Comparison of ENCODE assay signal across 8 mouse cellular contexts in genomic region chr8:71725122-71725924, GRCm38 (mm10). TPM values are rescaled to one million over a fixed set of nuclear protein-coding genes. Genes with fewer than 3 reads are reported as not detected.
DNase-seq lines count a peak whose midpoint lies in the region; ATAC-seq and TF ChIP-seq lines count a peak whose summit lies in the region.

TSS of gene Fcho1 (minus strand) at chr8:71725716.

- DNase-seq in heart, adult 11 months = peak; percentile 96
- no peak for DNase-seq in heart, postnatal 25 days (ENCODE audit: low spot score)
- DNase-seq in embryo, embryonic 11.5 days (ENCODE audit: low read depth, low spot score) = peak; percentile 71
- DNase-seq in heart, adult 2 months = peak; percentile 68 to 81
- peak; percentile 67 to 70 for DNase-seq in kidney, adult 8-10 months
- peak; percentile 74 to 83 for DNase-seq in spleen, adult 2 months (ENCODE audit: low read depth in 1 of 2, low spot score in 2 of 2)

- no peak for TF ChIP-seq POLR2A in heart, adult 2 months (IDR thresholded peaks at IDR 0.05; ENCODE audit: insufficient read depth, low read depth, low read length)
- no peak for TF ChIP-seq POLR2A in spleen, adult 2 months (IDR thresholded peaks at IDR 0.05; ENCODE audit: low read depth, low read length)

- 3% methylated on average over 54 of the region's 54 CpGs for WGBS in heart, adult 2 months
- WGBS in limb, embryonic 12.5 days = under 1% methylated on average over 54 of the region's 54 CpGs
- WGBS in midbrain, embryonic 13.5 days = under 1% methylated on average over 44 of the region's 54 CpGs
- under 1% methylated on average over 45 of the region's 54 CpGs for WGBS in spleen, adult 2 months

- H3K36me3 ChIP-seq in heart, adult 2 months (ENCODE audit: control insufficient read depth, insufficient read depth, low read length) = no peaks in the 10 kb centered on the region
- H3K36me3 ChIP-seq in limb, embryonic 12.5 days = no peaks in the 10 kb centered on the region
- no peaks in the 10 kb centered on the region for H3K36me3 ChIP-seq in midbrain, embryonic 13.5 days
- H3K36me3 ChIP-seq in spleen, adult 2 months (ENCODE audit: control insufficient read depth, insufficient read depth, low read length) = 0 out of 2 replicates have a peak, but pooled peaks cover 2% of the 10 kb centered on the region

- intact Hi-C loops in heart, postnatal 25 days (cut with DNase I) = no loop called here
- intact Hi-C loops in heart, adult 2 months (cut with DNase I) = no loop called here

- no peak within 1 kb of the TSS for H3K9ac ChIP-seq in heart, adult 2 months (ENCODE audit: low read depth, low read length)
- H3K9ac ChIP-seq in limb, embryonic 12.5 days (replicated peaks) = peak within 1 kb of the TSS; percentile 60
- peak within 1 kb of the TSS; percentile 92 for H3K9ac ChIP-seq in midbrain, embryonic 13.5 days (replicated peaks)

- ATAC-seq in limb, embryonic 12.5 days (ENCODE audit: insufficient number of reproducible peaks, insufficient read depth, low FRiP score, low TSS enrichment, low read depth) = peak; percentile 49; the same call in 1 of the 2 replicates
- peak; percentile 82 for ATAC-seq in midbrain, embryonic 13.5 days

- no peaks in the 10 kb centered on the region for H3K9me3 ChIP-seq in limb, embryonic 12.5 days
- H3K9me3 ChIP-seq in midbrain, embryonic 13.5 days = no peaks in the 10 kb centered on the region

- peak within 1 kb of the TSS; percentile 83 for H3K4me2 ChIP-seq in limb, embryonic 12.5 days
- peak within 1 kb of the TSS; percentile 81 for H3K4me2 ChIP-seq in midbrain, embryonic 13.5 days (replicated peaks)

- no peaks in the 10 kb centered on the region for H3K27me3 ChIP-seq in heart, adult 2 months (ENCODE audit: control insufficient read depth, insufficient read depth, low read length)
- H3K27me3 ChIP-seq in limb, embryonic 12.5 days = peaks cover 74% of the 10 kb centered on the region
- H3K27me3 ChIP-seq in midbrain, embryonic 13.5 days = no peaks in the 10 kb centered on the region; the same call in 1 of the 2 replicates
- H3K27me3 ChIP-seq in spleen, adult 2 months (ENCODE audit: control insufficient read depth, insufficient read depth, low read length) = no peaks in the 10 kb centered on the region

- H3K27ac ChIP-seq in heart, adult 2 months = no peak within 1 kb of the TSS
- H3K27ac ChIP-seq in limb, embryonic 12.5 days = no peak within 1 kb of the TSS
- peak within 1 kb of the TSS; percentile 56; the same call in 1 of the 2 replicates for H3K27ac ChIP-seq in midbrain, embryonic 13.5 days
- peak within 1 kb of the TSS; percentile 72 for H3K27ac ChIP-seq in spleen, adult 2 months (ENCODE audit: insufficient read depth, low read length)

- no peaks in the 10 kb centered on the region; the same call in 1 of the 2 replicates for H3K4me1 ChIP-seq in heart, adult 2 months (ENCODE audit: control insufficient read depth, insufficient read depth, low read length)
- peaks cover 15% of the 10 kb centered on the region for H3K4me1 ChIP-seq in limb, embryonic 12.5 days (replicated peaks)
- peaks cover 66% of the 10 kb centered on the region for H3K4me1 ChIP-seq in midbrain, embryonic 13.5 days (replicated peaks)
- peaks cover 22% of the 10 kb centered on the region for H3K4me1 ChIP-seq in spleen, adult 2 months (ENCODE audit: control insufficient read depth, insufficient read depth, insufficient read length)

- no peak for TF ChIP-seq CTCF in heart, adult 2 months (IDR thresholded peaks at IDR 0.05)
- no peak for TF ChIP-seq CTCF in spleen, adult 2 months (IDR thresholded peaks at IDR 0.05; ENCODE audit: extremely low read depth, insufficient read depth, insufficient read length, insufficient replicate concordance)

- no peaks in the 10 kb centered on the region for H3K79me2 ChIP-seq in heart, adult 2 months (replicated peaks; ENCODE audit: control insufficient read depth, insufficient read depth, low read length)

- peak within 1 kb of the TSS; percentile 40 for H3K4me3 ChIP-seq in heart, adult 2 months
- H3K4me3 ChIP-seq in limb, embryonic 12.5 days (replicated peaks) = peak within 1 kb of the TSS; percentile 60
- peak within 1 kb of the TSS; percentile 83 for H3K4me3 ChIP-seq in midbrain, embryonic 13.5 days (replicated peaks)
- peak within 1 kb of the TSS; percentile 71 for H3K4me3 ChIP-seq in spleen, adult 2 months (ENCODE audit: extremely low read depth, insufficient read depth, insufficient read length)

- no peak for TF ChIP-seq EP300 in heart, adult 2 months (IDR thresholded peaks at IDR 0.05; ENCODE audit: insufficient read depth, low read depth, low read length)

RNA-seq across cellular contexts. Expression of gene Fcho1, which starts in this region (rescaled TPM):
- under 1 TPM; 0.59 to 0.83 TPM for total RNA-seq in heart, postnatal 25 days (2021)
- under 1 TPM; 0.23 to 0.64 TPM for total RNA-seq in heart, adult 2 months (2021)
- polyA plus RNA-seq in heart, adult 2 months (2012; rRNA removed) = 2.7 and 4.5 TPM in 2 replicates
- 5.5 and 6.0 TPM in 2 replicates for polyA plus RNA-seq in limb, embryonic 12.5 days (2016; fragmentation: Nextera tagmentation; extraction: Ambion mirVana)
- polyA plus RNA-seq in midbrain, embryonic 13.5 days (2015; fragmentation: Nextera tagmentation; extraction: Ambion mirVana) = 63.9 and 65.5 TPM in 2 replicates
- polyA plus RNA-seq in spleen, adult 2 months (2012; rRNA removed) = 247 and 301 TPM in 2 replicates

Comparison
In these comparisons a context has a peak if more than half of its experiments do, and no peak if none do; other contexts are left out.
1. H3K27ac ChIP-seq: peak in midbrain, embryonic 13.5 days (single experiment) and spleen, adult 2 months (single experiment); none in heart, adult 2 months (single experiment) and limb, embryonic 12.5 days (single experiment).
2. Peak in every context shown above with its lines, with median percentiles within 50 percentile points of each other: H3K4me3 ChIP-seq.